Mouse (Mus musculus): ENCODE measurements around the gene Upp2.

DNA sequence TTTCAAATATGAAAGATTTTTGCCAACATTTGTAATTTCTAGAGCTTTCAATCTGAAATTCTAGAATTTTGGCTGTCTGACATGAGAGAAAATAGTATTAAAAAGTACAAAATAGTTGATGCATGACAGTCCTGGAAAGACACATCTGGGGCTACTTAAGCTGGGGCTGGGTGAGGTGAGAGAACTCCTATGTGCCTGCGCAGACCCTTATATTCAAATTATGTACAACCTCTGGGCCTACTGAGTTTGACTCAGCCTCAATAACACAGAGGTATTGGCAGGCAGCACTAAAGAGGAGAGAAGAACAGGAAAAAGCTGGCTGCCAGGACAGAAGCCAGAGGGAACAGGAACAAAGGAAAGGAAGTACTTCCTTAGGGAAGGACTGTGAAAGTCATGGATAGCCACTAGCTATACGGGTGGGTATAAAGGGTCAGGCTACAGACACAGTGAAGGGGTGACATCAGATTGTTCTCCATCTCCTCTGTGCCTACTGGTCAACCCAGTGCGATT is 211.9 kb downstream of the Upp2 start:
- no peak for TF ChIP-seq CTCF (IDR thresholded peaks at IDR 0.05; ENCODE audit: extremely low read depth, insufficient read length, insufficient replicate concordance, low read depth, low read length)
- TF ChIP-seq POLR2A (IDR thresholded peaks at IDR 0.05; ENCODE audit: low read depth, low read length) = no peak

All from small intestine, adult 2 months (tissue).